Mouse (Mus musculus) right cerebral cortex, postnatal 36 days (tissue): ENCODE measurements around the gene Anapc2.

Source experiments
- DNase-seq, 2 experiments: peaks; one replicate each; pipeline ENCODE4 v3.0.0; 2022; ENCODE audit warnings: low spot score in 2 of 2, mixed read lengths in 1 of 2

The Anapc2 gene

GRCm38 (mm10) chr2:25267746-25268309 is 4.5 kb upstream of the Anapc2 start:
- no peak for DNase-seq

- no peak for DNase-seq
These were observed 237 bp downstream of the Anapc2 start for GRCm38 (mm10) chr2:25272515-25272914.

GRCm38 (mm10) chr2:25273010-25273409 is 732 bp downstream of the Anapc2 start:
- no peak for DNase-seq

GRCm38 (mm10) chr2:25278928-25279882 is 6.9 kb downstream of the Anapc2 start:
- DNase-seq, result peak in 1 of 2 experiments; percentile 39

GRCm38 (mm10) chr2:25285551-25285950 is 13.3 kb downstream of the Anapc2 start:
- no peak for DNase-seq

GRCm38 (mm10) chr2:25286314-25286713 is 14.0 kb downstream of the Anapc2 start:
- no peak for DNase-seq

GRCm38 (mm10) chr2:25286837-25287636 is 14.8 kb downstream of the Anapc2 start:
- DNase-seq, result no peak

- no peak for DNase-seq
These were observed 15.8 kb downstream of the Anapc2 start, which contains the start of gene Tmem210 for GRCm38 (mm10) chr2:25287927-25288649. Tmem210 (plus strand) TSS chr2:25288145.

- no peak for DNase-seq
These were observed 16.6 kb downstream of the Anapc2 start for GRCm38 (mm10) chr2:25288734-25289345.

- no peak for DNase-seq
These were observed 17.4 kb downstream of the Anapc2 start, which contains the start of gene Lrrc26 for GRCm38 (mm10) chr2:25289651-25290050. Lrrc26 (plus strand) TSS chr2:25289915.

- peak; percentile 68 to 69 for DNase-seq
These were observed 18.0 kb downstream of the Anapc2 start for GRCm38 (mm10) chr2:25290101-25290815.

- DNase-seq, result no peak
These were observed 18.5 kb downstream of the Anapc2 start for GRCm38 (mm10) chr2:25290816-25291130.

- no peak for DNase-seq
These were observed 19.1 kb downstream of the Anapc2 start for GRCm38 (mm10) chr2:25291184-25292053.

GRCm38 (mm10) chr2:25292054-25292544 is 19.8 kb downstream of the Anapc2 start:
- DNase-seq, result no peak

GRCm38 (mm10) chr2:25292856-25293255 is 20.6 kb downstream of the Anapc2 start:
- DNase-seq, result no peak

GRCm38 (mm10) chr2:25293706-25294105 is 21.4 kb downstream of the Anapc2 start:
- DNase-seq, result no peak

- no peak for DNase-seq
These were observed 24.8 kb downstream of the Anapc2 start for GRCm38 (mm10) chr2:25297093-25297492.

- DNase-seq, result no peak
These were observed 25.8 kb downstream of the Anapc2 start for GRCm38 (mm10) chr2:25298046-25298445.

GRCm38 (mm10) chr2:25303452-25303851 is 31.2 kb downstream of the Anapc2 start:
- DNase-seq, result no peak
